Mouse (Mus musculus) midbrain, embryonic 14.5 days (tissue): ENCODE results near the gene Fgfr2. TPM values are rescaled to one million over a fixed set of nuclear protein-coding genes. Genes with fewer than 3 reads are reported as not detected.

Source experiments
- ATAC-seq: fragments of 200-750 bp; cut with Nextera tagmentation; 2 replicates; pipeline ENCODE4 v1.8.0; 2017; ENCODE audit warnings: moderate number of reproducible peaks, moderate library complexity; ENCODE audit not compliant: low FRiP score, low TSS enrichment
- DNase-seq: peaks from one replicate; pipeline ENCODE4 v3.0.0-alpha.2; 2015
- H3K27ac ChIP-seq: fragments of 300-500 bp; sonication (generic); replicated peaks from 2 replicates; pipeline ENCODE4 v1.5.1; 2014; ENCODE audit warnings: mild to moderate bottlenecking, low read depth, low read length, moderate library complexity
- H3K27me3 ChIP-seq: fragments of 300-500 bp; sonication (generic); 2 replicates; pipeline ENCODE4 v1.6.1; 2014; ENCODE audit warnings: low read length, control low read depth, mixed read lengths; ENCODE audit not compliant: control insufficient read depth, insufficient read depth
- H3K36me3 ChIP-seq: fragments of 300-500 bp; sonication (generic); 2 replicates; pipeline ENCODE4 v1.6.1; 2014; ENCODE audit warnings: low read length, control low read depth; ENCODE audit not compliant: control insufficient read depth, insufficient read depth
- H3K4me1 ChIP-seq: fragments of 300-500 bp; sonication (generic); 2 replicates; pipeline ENCODE4 v1.6.1; 2014; ENCODE audit warnings: mild to moderate bottlenecking, antibody characterized with exemption, low read length, control low read depth; ENCODE audit not compliant: control insufficient read depth, insufficient read depth
- H3K4me2 ChIP-seq: fragments of 300-500 bp; sonication (generic); 2 replicates; pipeline ENCODE4 v1.6.1; 2014; ENCODE audit warnings: mild to moderate bottlenecking, low read length, moderate library complexity
- H3K4me3 ChIP-seq: fragments of 300-500 bp; sonication (generic); replicated peaks from 2 replicates; pipeline ENCODE4 v1.5.1; 2014; ENCODE audit warnings: low read depth, low read length
- H3K9ac ChIP-seq: fragments of 300-500 bp; sonication (generic); replicated peaks from 2 replicates; pipeline ENCODE4 v1.6.1; 2014; ENCODE audit warnings: mild to moderate bottlenecking, low read length, moderate library complexity
- H3K9me3 ChIP-seq: fragments of 300-500 bp; sonication (generic); 2 replicates; pipeline ENCODE4 v1.6.1; 2016; ENCODE audit warnings: low read length, control low read depth, mixed read lengths; ENCODE audit not compliant: control insufficient read depth
- WGBS: fragments of 180-500 bp; shearing (Covaris S2); extraction: QIAGEN DNeasy Blood & Tissue Kit; methylation state at CpG from one replicate; pipeline ENCODE4 v1.1.7; 2014; 5-methylcytosine and 5-hydroxymethylcytosine counted together
- polyA plus RNA-seq: library from polyadenylated mRNA; unstranded; fragments of >200 nt; fragmentation: Nextera tagmentation; extraction: Ambion mirVana; gene quantifications from 2 replicates; pipeline ENCODE4 v1.2.1, GENCODE M21; 2014

Fgfr2 gene
- polyA plus RNA-seq, 1 experiment from 2014 or later: 28.1 TPM

- Histone ChIP-seq H3K4me3 (no peak overlapping the region), H3K9ac (no peak overlapping the region), H3K9me3 (no peaks in the 10 kb centered on the region), H3K4me2 (no peak overlapping the region), H3K4me1 (no peaks in the 10 kb centered on the region), H3K27ac (no peak overlapping the region), H3K27me3 (no peaks in the 10 kb centered on the region), H3K36me3 (no peaks in the 10 kb centered on the region)
- no peak for ATAC-seq
- no peak for DNase-seq
Observed at GRCm38 (mm10) chr7:131861157-131861556, 1262.0 kb downstream of the Fgfr2 start.

GRCm38 (mm10) chr7:131855641-131856040 is 1267.5 kb downstream of the Fgfr2 start:
- H3K4me2 ChIP-seq: no peak overlapping the region
- H3K27me3 ChIP-seq: no peaks in the 10 kb centered on the region
- H3K36me3 ChIP-seq: no peaks in the 10 kb centered on the region
- no peak overlapping the region for H3K9ac ChIP-seq
- DNase-seq (no peak), ATAC-seq (no peak)
- WGBS: 87% methylated on average over 2 of the region's 2 CpGs
- no peak overlapping the region for H3K4me3 ChIP-seq
- no peak overlapping the region for H3K27ac ChIP-seq
- no peaks in the 10 kb centered on the region for H3K4me1 ChIP-seq
- H3K9me3 ChIP-seq: no peaks in the 10 kb centered on the region

DNA sequence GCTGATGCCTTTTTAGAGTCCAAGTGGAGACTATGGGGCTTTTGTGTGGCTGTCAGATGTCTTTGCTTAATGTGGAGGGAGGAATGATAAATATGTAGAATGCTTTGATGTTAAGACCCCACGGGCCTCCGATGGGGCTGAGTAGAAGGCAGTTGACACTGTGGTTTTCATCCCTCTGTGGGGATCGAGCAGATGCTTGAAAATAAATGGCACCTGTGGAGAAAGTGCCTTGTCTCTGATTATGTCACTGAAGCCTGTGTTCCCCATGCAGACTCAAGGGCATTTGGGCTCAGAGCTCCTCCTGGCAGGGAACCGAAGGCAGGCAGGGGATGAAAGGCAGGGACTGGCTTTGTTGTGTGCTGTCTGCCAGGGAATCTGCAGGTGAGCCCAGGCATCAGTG is 1272.6 kb downstream of the Fgfr2 start:
- H3K4me3 ChIP-seq: no peak overlapping the region
- H3K4me2 ChIP-seq: no peak overlapping the region
- 10% methylated on average over 4 of the region's 4 CpGs for WGBS
- H3K27ac ChIP-seq: no peak overlapping the region
- peaks cover 11% of the 10 kb centered on the region for H3K4me1 ChIP-seq
- H3K9me3 ChIP-seq: no peaks in the 10 kb centered on the region
- peaks cover 6% of the 10 kb centered on the region; the same call in 1 of the 2 replicates for H3K27me3 ChIP-seq
- no peak overlapping the region for H3K9ac ChIP-seq
- no peaks in the 10 kb centered on the region for H3K36me3 ChIP-seq
- peak; percentile 37 for DNase-seq
- ATAC-seq: no peak

DNA sequence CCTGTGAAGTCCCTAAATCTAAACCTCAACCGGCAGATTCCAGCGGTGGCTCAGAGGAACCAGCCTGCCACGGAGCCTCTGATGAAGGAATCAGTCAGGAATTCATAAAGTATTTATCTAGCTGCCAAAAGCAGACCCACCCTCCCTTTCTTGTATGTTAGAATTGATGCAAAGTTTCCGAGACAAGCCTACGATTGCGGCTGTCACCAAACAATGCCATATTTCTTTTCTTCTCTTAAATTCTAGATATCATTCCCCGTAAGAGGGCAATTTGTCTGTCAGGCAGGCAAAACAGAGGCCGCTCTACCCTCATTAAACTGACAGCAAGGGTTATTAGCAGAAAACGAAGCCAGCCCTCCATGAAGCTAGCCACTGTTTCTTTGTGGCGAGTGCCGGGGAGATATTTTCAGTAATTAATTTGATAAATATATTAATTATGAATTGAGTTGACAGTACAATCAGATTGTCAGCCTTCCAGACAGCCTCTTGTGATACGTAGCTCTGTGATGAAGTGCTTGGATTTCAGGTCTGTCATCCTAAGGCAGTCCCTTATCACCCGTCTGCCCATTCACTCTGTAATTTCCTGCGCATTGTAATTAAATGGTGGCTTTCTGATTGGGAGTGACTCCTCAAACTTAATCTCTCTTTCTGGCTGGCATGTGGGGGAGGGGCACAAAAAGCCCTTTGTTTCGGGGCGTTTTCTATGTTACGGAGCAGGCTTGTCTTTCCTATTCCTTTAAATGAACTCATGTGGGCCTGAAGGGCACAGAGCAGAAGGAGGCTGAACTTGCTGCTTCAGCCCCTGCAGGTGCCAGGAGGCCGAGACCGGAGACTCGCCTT is 1276.9 kb downstream of the Fgfr2 start:
- peak; percentile 68 for DNase-seq
- H3K27me3 ChIP-seq: peaks cover 6% of the 10 kb centered on the region; the same call in 1 of the 2 replicates
- no peaks in the 10 kb centered on the region for H3K9me3 ChIP-seq
- H3K4me3 ChIP-seq: no peak overlapping the region
- H3K4me1 ChIP-seq: peaks cover 13% of the 10 kb centered on the region
- H3K36me3 ChIP-seq: no peaks in the 10 kb centered on the region
- ATAC-seq: peak; percentile 58; the same call in 1 of the 2 replicates
- H3K9ac ChIP-seq: 0 out of 2 replicates have a peak overlapping the region, but pooled peaks have one; percentile 6
- 20% methylated on average over 20 of the region's 20 CpGs for WGBS
- peak overlapping the region; percentile 66 for H3K27ac ChIP-seq
- peak overlapping the region; percentile 17 for H3K4me2 ChIP-seq

- Histone ChIP-seq H3K4me3 (no peak overlapping the region), H3K27ac (no peak overlapping the region), H3K9me3 (no peaks in the 10 kb centered on the region), H3K27me3 (0 out of 2 replicates have a peak, but pooled peaks cover 1% of the 10 kb centered on the region), H3K36me3 (no peaks in the 10 kb centered on the region), H3K9ac (no peak overlapping the region), H3K4me2 (no peak overlapping the region), H3K4me1 (no peaks in the 10 kb centered on the region)
- WGBS: 92% methylated on average over 1 of the region's 1 CpGs
- ATAC-seq: no peak
- no peak for DNase-seq
Observed at GRCm38 (mm10) chr7:131830261-131830660, 1292.9 kb downstream of the Fgfr2 start.

DNA sequence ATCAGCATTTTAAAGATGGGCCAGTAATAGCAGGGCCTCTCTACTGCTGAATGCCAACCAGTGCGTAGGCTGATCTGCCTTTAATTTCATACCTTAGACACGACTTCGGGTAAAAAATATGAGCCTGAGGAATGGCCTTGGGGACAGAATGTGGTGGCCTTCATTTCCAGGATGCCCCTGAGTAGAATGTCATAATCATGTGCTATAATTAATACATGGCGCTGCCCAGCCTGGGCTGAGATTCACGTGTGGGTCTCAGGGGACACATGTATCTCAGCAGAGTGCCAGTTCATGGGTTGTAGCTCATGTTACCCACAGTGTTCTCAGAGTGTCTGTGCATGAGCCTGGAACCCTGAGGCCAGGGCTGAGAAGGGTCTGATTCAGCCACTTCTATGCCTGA is 1296.3 kb downstream of the Fgfr2 start:
- DNase-seq (no peak), ATAC-seq (no peak)
- Histone ChIP-seq H3K4me1 (no peaks in the 10 kb centered on the region), H3K4me2 (no peak overlapping the region), H3K27me3 (0 out of 2 replicates have a peak, but pooled peaks cover 4% of the 10 kb centered on the region), H3K36me3 (no peaks in the 10 kb centered on the region), H3K9ac (no peak overlapping the region), H3K9me3 (no peaks in the 10 kb centered on the region), H3K4me3 (no peak overlapping the region), H3K27ac (no peak overlapping the region)
- 84% methylated on average over 5 of the region's 5 CpGs for WGBS

GRCm38 (mm10) chr7:131817976-131818375 is 1305.2 kb downstream of the Fgfr2 start:
- H3K36me3 ChIP-seq: no peaks in the 10 kb centered on the region
- H3K4me1 ChIP-seq: no peaks in the 10 kb centered on the region
- H3K27ac ChIP-seq: no peak overlapping the region
- no peak overlapping the region for H3K9ac ChIP-seq
- H3K4me2 ChIP-seq: no peak overlapping the region
- H3K4me3 ChIP-seq: no peak overlapping the region
- H3K9me3 ChIP-seq: no peaks in the 10 kb centered on the region
- no peak for DNase-seq
- no peak for ATAC-seq
- H3K27me3 ChIP-seq: no peaks in the 10 kb centered on the region
- WGBS: 69% methylated on average over 6 of the region's 6 CpGs

DNA sequence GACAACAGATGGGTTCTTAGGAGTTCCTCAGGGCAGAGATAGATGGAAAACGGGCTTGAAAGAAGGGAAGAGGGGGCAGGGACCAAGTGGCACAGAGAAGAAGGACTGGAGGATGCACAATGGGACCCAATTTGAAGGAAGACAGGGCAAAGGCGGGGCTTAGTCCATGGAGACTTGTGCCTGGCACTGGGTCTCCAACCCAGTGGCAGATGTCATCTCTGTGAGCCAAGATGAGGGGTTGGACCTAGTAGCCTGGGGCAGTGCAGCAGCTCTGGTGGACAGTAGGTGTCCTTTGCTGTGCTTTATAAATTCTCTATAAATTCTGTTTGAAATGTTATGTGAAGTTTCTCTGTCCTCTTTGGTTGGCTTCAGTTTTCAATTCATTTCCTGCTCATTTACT is 1306.5 kb downstream of the Fgfr2 start:
- H3K27ac ChIP-seq: no peak overlapping the region
- H3K36me3 ChIP-seq: no peaks in the 10 kb centered on the region
- no peak overlapping the region for H3K4me3 ChIP-seq
- ATAC-seq (no peak), DNase-seq (no peak)
- no peak overlapping the region for H3K9ac ChIP-seq
- 69% methylated on average over 2 of the region's 2 CpGs for WGBS
- H3K9me3 ChIP-seq: no peaks in the 10 kb centered on the region
- H3K4me2 ChIP-seq: no peak overlapping the region
- no peaks in the 10 kb centered on the region for H3K27me3 ChIP-seq
- peaks cover 4% of the 10 kb centered on the region; the same call in 1 of the 2 replicates for H3K4me1 ChIP-seq

DNA sequence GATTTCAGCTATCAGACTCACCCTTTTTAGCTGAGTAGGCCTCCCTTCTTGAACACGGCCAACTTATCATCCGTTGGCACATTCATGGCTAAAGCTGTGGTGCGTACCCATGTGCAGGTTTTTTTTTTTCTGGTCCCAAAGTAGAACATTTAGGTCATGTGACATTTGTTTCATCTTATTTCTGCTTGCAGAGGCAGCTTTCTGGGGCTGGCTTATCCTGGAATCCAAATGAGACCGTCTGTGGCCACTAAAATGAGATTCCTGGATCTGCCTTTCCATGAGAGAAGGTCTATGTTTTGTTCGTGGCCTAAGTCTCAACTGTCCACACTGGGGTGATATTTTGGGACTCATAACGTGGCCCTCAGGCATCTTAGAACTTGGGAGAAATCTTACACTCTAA is 1311.0 kb downstream of the Fgfr2 start:
- no peak for ATAC-seq
- 90% methylated on average over 6 of the region's 6 CpGs for WGBS
- H3K36me3 ChIP-seq: no peaks in the 10 kb centered on the region
- H3K27me3 ChIP-seq: no peaks in the 10 kb centered on the region
- peaks cover 4% of the 10 kb centered on the region; the same call in 1 of the 2 replicates for H3K4me1 ChIP-seq
- H3K27ac ChIP-seq: no peak overlapping the region
- no peak for DNase-seq
- no peaks in the 10 kb centered on the region for H3K9me3 ChIP-seq
- no peak overlapping the region for H3K9ac ChIP-seq
- no peak overlapping the region for H3K4me2 ChIP-seq
- H3K4me3 ChIP-seq: no peak overlapping the region
